Mouse (Mus musculus): Measurements from ENCODE around the gene Antxrl. TPM values are rescaled to one million over a fixed set of nuclear protein-coding genes. Genes with fewer than 3 reads are reported as not detected.

Gene Antxrl
- polyA plus RNA-seq, 1 experiment from 2014 or later = not detected

- WGBS = 9% methylated on average over 11 of the region's 11 CpGs
- no peaks in the 10 kb centered on the region for H3K27me3 ChIP-seq (ENCODE audit: low read depth, poor library complexity, severe bottlenecking)
Observed at GRCm38 (mm10) chr14:34080321-34080997, 28.0 kb downstream of the Antxrl start.

DNA sequence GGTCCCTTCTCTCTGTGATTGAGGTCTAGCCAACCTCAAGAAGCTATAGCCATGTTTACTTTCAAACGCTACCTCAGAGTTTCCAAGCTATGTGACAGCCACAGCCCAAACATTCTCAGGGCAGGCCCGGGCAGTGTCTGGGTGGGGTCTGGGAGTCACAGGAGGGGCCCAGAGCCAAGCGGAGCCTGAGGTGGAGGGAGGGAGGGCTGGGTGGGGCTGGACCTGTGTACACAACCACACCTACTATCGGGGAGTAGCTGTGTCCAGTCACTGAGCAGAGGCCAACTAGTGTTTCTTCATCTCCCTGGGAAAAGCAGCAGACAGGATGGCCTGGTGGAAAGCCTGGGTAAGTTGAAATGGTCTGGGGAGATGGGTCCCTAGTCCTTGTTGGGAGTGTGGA lies 33.2 kb downstream of the Antxrl start, which contains the start of gene Anxa8:
Anxa8 (plus strand) TSS at position 251 of the 400 bp plus-strand sequence.
- no peak for DNase-seq (ENCODE audit: low spot score)
- H3K4me1 ChIP-seq = no peaks in the 10 kb centered on the region
- no peak within 1 kb of the TSS for H3K4me3 ChIP-seq
- H3K27me3 ChIP-seq (ENCODE audit: low read depth, poor library complexity, severe bottlenecking) = no peaks in the 10 kb centered on the region
- H3K27ac ChIP-seq = no peak within 1 kb of the TSS
- WGBS = 76% methylated on average over 4 of the region's 4 CpGs
- no peaks in the 10 kb centered on the region for H3K36me3 ChIP-seq
- no peaks in the 10 kb centered on the region for H3K9me3 ChIP-seq (replicated peaks)

More at GRCm38 (mm10) chr14:34080321-34080997, 28.0 kb downstream of the Antxrl start:
- Histone ChIP-seq H3K9me3 (replicated peaks) (no peaks in the 10 kb centered on the region), H3K4me3 (no peak overlapping the region), H3K36me3 (no peaks in the 10 kb centered on the region), H3K27ac (no peak overlapping the region), H3K4me1 (no peaks in the 10 kb centered on the region)
- DNase-seq (ENCODE audit: low spot score) = peak; percentile 86

- H3K4me1 ChIP-seq = 0 out of 2 replicates have a peak, but pooled peaks cover 2% of the 10 kb centered on the region
- H3K9me3 ChIP-seq (replicated peaks) = no peaks in the 10 kb centered on the region
- H3K27ac ChIP-seq = no peak overlapping the region
- H3K36me3 ChIP-seq = no peaks in the 10 kb centered on the region
- no peak overlapping the region for H3K4me3 ChIP-seq
- no peaks in the 10 kb centered on the region for H3K27me3 ChIP-seq (ENCODE audit: low read depth, poor library complexity, severe bottlenecking)
- DNase-seq (ENCODE audit: low spot score) = no peak
- 78% methylated on average over 4 of the region's 4 CpGs for WGBS
Observed at GRCm38 (mm10) chr14:34086806-34087205, 34.3 kb downstream of the Antxrl start.

GRCm38 (mm10) chr14:34087856-34088398 lies 35.4 kb downstream of the Antxrl start:
- 0 out of 2 replicates have a peak, but pooled peaks cover 6% of the 10 kb centered on the region for H3K4me1 ChIP-seq
- no peaks in the 10 kb centered on the region for H3K36me3 ChIP-seq
- H3K27ac ChIP-seq = no peak overlapping the region
- no peaks in the 10 kb centered on the region for H3K9me3 ChIP-seq (replicated peaks)
- H3K27me3 ChIP-seq (ENCODE audit: low read depth, poor library complexity, severe bottlenecking) = no peaks in the 10 kb centered on the region
- WGBS = 87% methylated on average over 2 of the region's 2 CpGs
- no peak for DNase-seq (ENCODE audit: low spot score)
- H3K4me3 ChIP-seq = no peak overlapping the region

- 0 out of 2 replicates have a peak, but pooled peaks cover 6% of the 10 kb centered on the region for H3K4me1 ChIP-seq
- no peaks in the 10 kb centered on the region for H3K27me3 ChIP-seq (ENCODE audit: low read depth, poor library complexity, severe bottlenecking)
- H3K9me3 ChIP-seq (replicated peaks) = no peaks in the 10 kb centered on the region
- H3K36me3 ChIP-seq = no peaks in the 10 kb centered on the region
- 83% methylated on average over 8 of the region's 8 CpGs for WGBS
- no peak for DNase-seq (ENCODE audit: low spot score)
- H3K4me3 ChIP-seq = no peak overlapping the region
- no peak overlapping the region for H3K27ac ChIP-seq
Observed at GRCm38 (mm10) chr14:34089796-34090195, 37.3 kb downstream of the Antxrl start.

DNA sequence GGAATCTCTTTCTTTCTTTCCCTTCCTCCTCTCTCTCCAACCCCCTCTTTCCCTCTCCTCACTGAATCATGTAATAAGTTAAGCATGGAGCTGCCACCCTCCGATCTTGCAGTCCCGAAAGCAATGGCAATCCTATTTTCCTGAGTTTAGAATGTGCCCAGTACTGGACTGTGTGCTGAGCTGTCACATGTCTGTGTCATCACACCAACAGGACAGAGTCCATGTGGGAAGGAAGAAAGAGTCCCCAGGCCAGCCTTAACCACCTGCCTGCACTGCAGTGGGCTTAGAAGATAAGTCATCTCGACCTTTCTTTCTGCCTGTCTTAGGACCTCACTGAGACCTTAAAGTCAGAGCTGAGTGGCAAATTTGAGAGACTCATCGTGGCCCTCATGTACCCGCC lies 39.0 kb downstream of the Antxrl start:
- Histone ChIP-seq H3K9me3 (replicated peaks) (no peaks in the 10 kb centered on the region), H3K4me1 (0 out of 2 replicates have a peak, but pooled peaks cover 6% of the 10 kb centered on the region), H3K4me3 (no peak overlapping the region), H3K36me3 (no peaks in the 10 kb centered on the region), H3K27me3 (ENCODE audit: low read depth, poor library complexity, severe bottlenecking) (no peaks in the 10 kb centered on the region), H3K27ac (no peak overlapping the region)
- DNase-seq (ENCODE audit: low spot score) = no peak
- 84% methylated on average over 5 of the region's 5 CpGs for WGBS

- H3K9me3 ChIP-seq (replicated peaks) = no peaks in the 10 kb centered on the region
- 83% methylated on average over 1 of the region's 1 CpGs for WGBS
- DNase-seq (ENCODE audit: low spot score) = no peak
- no peaks in the 10 kb centered on the region for H3K36me3 ChIP-seq
- H3K4me3 ChIP-seq = no peak overlapping the region
- 0 out of 2 replicates have a peak, but pooled peaks cover 6% of the 10 kb centered on the region for H3K4me1 ChIP-seq
- no peak overlapping the region for H3K27ac ChIP-seq
- H3K27me3 ChIP-seq (ENCODE audit: low read depth, poor library complexity, severe bottlenecking) = no peaks in the 10 kb centered on the region
Observed at GRCm38 (mm10) chr14:34092856-34093255, 40.3 kb downstream of the Antxrl start.

DNA sequence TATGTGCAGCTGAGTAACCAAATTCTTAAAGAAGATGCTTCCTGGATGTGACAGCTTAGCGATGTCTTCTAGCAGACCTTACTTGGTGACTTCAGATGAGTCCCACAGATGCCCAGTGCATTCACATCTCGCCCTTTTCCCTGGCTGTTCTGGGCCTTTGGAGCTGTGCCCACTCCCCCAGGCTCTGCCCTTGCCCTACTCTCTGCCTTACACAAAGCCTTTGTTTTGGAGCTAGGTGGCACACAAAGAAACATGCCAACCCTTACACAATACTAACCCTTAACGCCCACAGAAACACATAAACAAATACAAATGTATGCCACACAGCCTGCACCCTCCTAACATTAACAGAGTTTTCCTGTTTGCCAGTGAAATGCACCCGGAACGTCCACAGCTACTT lies 43.7 kb downstream of the Antxrl start:
- no peak overlapping the region for H3K4me3 ChIP-seq
- 85% methylated on average over 5 of the region's 5 CpGs for WGBS
- H3K27me3 ChIP-seq (ENCODE audit: low read depth, poor library complexity, severe bottlenecking) = no peaks in the 10 kb centered on the region
- no peaks in the 10 kb centered on the region for H3K9me3 ChIP-seq (replicated peaks)
- H3K4me1 ChIP-seq = 0 out of 2 replicates have a peak, but pooled peaks cover 6% of the 10 kb centered on the region
- DNase-seq (ENCODE audit: low spot score) = no peak
- H3K36me3 ChIP-seq = no peaks in the 10 kb centered on the region
- no peak overlapping the region for H3K27ac ChIP-seq

DNA sequence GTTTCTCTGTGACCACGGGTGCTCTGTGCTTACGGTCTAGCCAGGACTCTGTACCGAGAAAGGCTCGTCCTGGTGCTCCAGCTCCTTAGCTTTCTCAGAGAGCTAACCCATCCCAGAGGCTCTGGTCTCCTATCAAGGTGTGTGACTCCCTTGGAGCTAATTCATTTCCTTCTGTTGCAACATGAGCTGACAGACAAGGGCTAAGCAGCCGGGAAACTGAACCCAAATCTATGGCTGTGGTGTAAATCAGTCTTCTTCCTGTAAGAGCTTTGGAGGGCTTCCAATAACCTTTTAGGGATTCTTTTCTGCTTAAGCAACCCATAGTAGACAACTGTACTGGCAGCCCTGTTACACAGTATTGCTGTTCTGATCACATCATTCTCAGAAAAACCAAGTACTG lies 50.1 kb downstream of the Antxrl start, which contains the start of gene A630023A22Rik:
A630023A22Rik (minus strand) TSS at position 154 of the 400 bp plus-strand sequence.
- H3K36me3 ChIP-seq = no peaks in the 10 kb centered on the region
- H3K4me1 ChIP-seq = no peaks in the 10 kb centered on the region
- peaks cover 7% of the 10 kb centered on the region; the same call in 1 of the 2 replicates for H3K27me3 ChIP-seq (ENCODE audit: low read depth, poor library complexity, severe bottlenecking)
- WGBS = 85% methylated on average over 5 of the region's 5 CpGs
- no peak within 1 kb of the TSS for H3K27ac ChIP-seq
- no peak for DNase-seq (ENCODE audit: low spot score)
- H3K4me3 ChIP-seq = no peak within 1 kb of the TSS
- no peaks in the 10 kb centered on the region for H3K9me3 ChIP-seq (replicated peaks)

DNA sequence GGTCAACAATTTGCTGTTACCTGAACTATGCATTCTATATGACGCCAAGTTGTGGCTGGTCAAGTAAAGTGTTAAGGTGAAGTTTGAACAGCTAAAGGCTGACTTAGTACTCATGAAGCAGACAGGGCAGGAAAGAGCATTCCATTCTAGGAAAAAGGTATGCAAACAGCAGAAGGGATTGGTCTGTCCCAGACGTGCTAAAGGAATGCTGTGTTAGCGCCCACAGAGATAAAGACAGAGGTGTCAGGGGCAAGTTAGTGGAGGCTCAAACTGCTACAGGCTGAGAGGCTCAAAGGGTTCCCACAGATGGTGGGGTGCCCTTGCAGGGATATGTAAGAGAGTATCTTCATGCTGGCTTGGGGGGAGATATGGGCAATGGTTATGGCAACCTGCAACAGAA lies 51.3 kb downstream of the Antxrl start:
- H3K27ac ChIP-seq = no peak overlapping the region
- no peak overlapping the region for H3K4me3 ChIP-seq
- H3K4me1 ChIP-seq = no peaks in the 10 kb centered on the region
- DNase-seq (ENCODE audit: low spot score) = no peak
- 69% methylated on average over 3 of the region's 3 CpGs for WGBS
- H3K27me3 ChIP-seq (ENCODE audit: low read depth, poor library complexity, severe bottlenecking) = peaks cover 7% of the 10 kb centered on the region; the same call in 1 of the 2 replicates
- H3K36me3 ChIP-seq = no peaks in the 10 kb centered on the region
- H3K9me3 ChIP-seq (replicated peaks) = no peaks in the 10 kb centered on the region

DNA sequence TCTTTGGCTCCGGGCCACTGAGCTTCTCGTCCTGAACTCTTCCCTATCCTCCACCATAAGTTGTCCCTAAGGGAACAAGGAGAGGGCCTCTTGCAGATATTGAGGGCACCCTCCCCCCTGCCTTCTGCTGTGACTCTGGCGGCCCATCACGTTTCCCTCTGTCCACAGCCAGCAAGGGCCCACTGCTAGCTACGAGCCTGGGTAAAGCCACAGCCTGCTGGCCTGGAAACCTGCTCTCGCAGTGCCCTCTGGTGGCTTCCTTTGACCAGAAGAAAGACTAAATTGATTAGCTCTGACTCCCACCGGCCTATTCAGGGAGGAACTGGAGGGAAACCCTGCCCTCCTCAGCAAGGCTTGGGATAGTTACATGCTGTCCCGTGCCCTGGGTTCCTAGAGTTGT lies 52.4 kb downstream of the Antxrl start:
- peaks cover 7% of the 10 kb centered on the region; the same call in 1 of the 2 replicates for H3K27me3 ChIP-seq (ENCODE audit: low read depth, poor library complexity, severe bottlenecking)
- H3K27ac ChIP-seq = no peak overlapping the region
- peak; percentile 66 for DNase-seq (ENCODE audit: low spot score)
- H3K4me3 ChIP-seq = no peak overlapping the region
- H3K4me1 ChIP-seq = no peaks in the 10 kb centered on the region
- H3K36me3 ChIP-seq = no peaks in the 10 kb centered on the region
- no peaks in the 10 kb centered on the region for H3K9me3 ChIP-seq (replicated peaks)
- WGBS = 27% methylated on average over 8 of the region's 8 CpGs

GRCm38 (mm10) chr14:34106389-34107062 lies 54.0 kb downstream of the Antxrl start:
- 57% methylated on average over 12 of the region's 12 CpGs for WGBS
- Histone ChIP-seq H3K4me1 (no peaks in the 10 kb centered on the region), H3K4me3 (no peak overlapping the region), H3K27me3 (ENCODE audit: low read depth, poor library complexity, severe bottlenecking) (peaks cover 7% of the 10 kb centered on the region; the same call in 1 of the 2 replicates), H3K27ac (no peak overlapping the region), H3K36me3 (no peaks in the 10 kb centered on the region), H3K9me3 (replicated peaks) (no peaks in the 10 kb centered on the region)
- DNase-seq (ENCODE audit: low spot score) = peak; percentile 58

DNA sequence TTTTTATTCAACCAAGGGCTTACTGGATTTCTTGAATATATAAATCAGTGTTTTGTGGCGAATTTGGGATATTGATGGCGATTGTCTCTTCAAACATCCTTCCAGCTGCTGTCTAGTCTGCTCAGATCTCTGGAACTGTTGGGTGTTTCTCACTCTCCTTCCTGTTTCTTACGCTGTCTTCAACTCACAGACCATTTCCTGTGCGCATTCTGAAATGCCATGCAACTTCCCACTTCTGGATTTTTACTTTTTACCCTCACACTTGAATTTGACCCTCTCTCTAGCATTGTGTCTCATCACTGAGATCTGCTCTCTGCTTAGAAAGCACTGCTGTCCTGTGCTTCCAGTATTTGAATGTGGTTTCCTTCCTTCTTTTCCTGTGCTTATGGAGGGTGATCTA lies 55.1 kb downstream of the Antxrl start:
- WGBS = 89% methylated on average over 4 of the region's 4 CpGs
- H3K9me3 ChIP-seq (replicated peaks) = no peaks in the 10 kb centered on the region
- no peak overlapping the region for H3K27ac ChIP-seq
- no peak overlapping the region for H3K4me3 ChIP-seq
- no peak for DNase-seq (ENCODE audit: low spot score)
- no peaks in the 10 kb centered on the region for H3K4me1 ChIP-seq
- peaks cover 7% of the 10 kb centered on the region; the same call in 1 of the 2 replicates for H3K27me3 ChIP-seq (ENCODE audit: low read depth, poor library complexity, severe bottlenecking)
- no peaks in the 10 kb centered on the region for H3K36me3 ChIP-seq
